Mouse (Mus musculus) E14TG2a.4 (cell line): Measurements from ENCODE around the gene Zfp697.

Experiments
- H3K27me3 ChIP-seq: 2 replicates; pipeline ENCODE4 v1.6.1; 2014; ENCODE audit warnings: low read length, control low read depth; ENCODE audit not compliant: insufficient read depth
- H3K36me3 ChIP-seq: 2 replicates; pipeline ENCODE4 v1.6.1; 2014; ENCODE audit warnings: low read length, control low read depth; ENCODE audit not compliant: insufficient read depth
- H3K4me1 ChIP-seq: replicated peaks from 2 replicates; pipeline ENCODE4 v1.6.1; 2014; ENCODE audit warnings: low read depth, low read length, control low read depth
- H3K4me3 ChIP-seq: replicated peaks from 2 replicates; pipeline ENCODE4 v1.5.1; 2014; ENCODE audit warnings: mild to moderate bottlenecking, low read length
- H3K9me3 ChIP-seq: 2 replicates; pipeline ENCODE4 v1.6.1; 2014; ENCODE audit warnings: low read length, control low read depth
- CTCF ChIP-seq: conservative IDR thresholded peaks from 2 replicates; pipeline ENCODE4 v1.5.1; 2014; ENCODE audit warnings: low read length
- NANOG ChIP-seq: IDR thresholded peaks from 2 replicates; pipeline ENCODE4 v1.6.1; 2014; ENCODE audit warnings: borderline replicate concordance, low read length, mixed read lengths
- POU5F1 ChIP-seq: IDR thresholded peaks from 2 replicates; pipeline ENCODE4 v1.6.1; 2014; ENCODE audit warnings: low read length, borderline replicate concordance

Zfp697 gene

GRCm38 (mm10) chr3:98382246-98382939 lies at the start of gene Zfp697:
Zfp697 (plus strand) TSS chr3:98382461.
- H3K9me3 ChIP-seq = no peaks in the 10 kb centered on the region
- peak within 1 kb of the TSS; percentile 87 for H3K4me3 ChIP-seq
- no peaks in the 10 kb centered on the region for H3K36me3 ChIP-seq
- peaks cover 9% of the 10 kb centered on the region for H3K4me1 ChIP-seq
- TF ChIP-seq NANOG (no peak), POU5F1 (no peak), CTCF (no peak)
- peaks cover 53% of the 10 kb centered on the region for H3K27me3 ChIP-seq

GRCm38 (mm10) chr3:98334010-98334409 lies 48.3 kb upstream of the Zfp697 start:
- Histone ChIP-seq H3K4me1 (peaks cover 13% of the 10 kb centered on the region), H3K4me3 (no peak overlapping the region), H3K36me3 (peaks cover 83% of the 10 kb centered on the region), H3K9me3 (peaks cover 21% of the 10 kb centered on the region), H3K27me3 (peaks cover 11% of the 10 kb centered on the region)
- TF ChIP-seq NANOG = no peak
- no peak for TF ChIP-seq POU5F1
- TF ChIP-seq CTCF = no peak

GRCm38 (mm10) chr3:98335331-98335730 lies 46.9 kb upstream of the Zfp697 start:
- H3K4me3 ChIP-seq = no peak overlapping the region
- peaks cover 15% of the 10 kb centered on the region for H3K27me3 ChIP-seq
- H3K9me3 ChIP-seq = peaks cover 21% of the 10 kb centered on the region
- no peak for TF ChIP-seq CTCF
- no peak for TF ChIP-seq POU5F1
- TF ChIP-seq NANOG = no peak
- peaks cover 17% of the 10 kb centered on the region for H3K4me1 ChIP-seq
- H3K36me3 ChIP-seq = peaks cover 70% of the 10 kb centered on the region

- Histone ChIP-seq H3K36me3 (peaks cover 65% of the 10 kb centered on the region), H3K9me3 (peaks cover 21% of the 10 kb centered on the region), H3K4me1 (peaks cover 18% of the 10 kb centered on the region), H3K4me3 (no peak overlapping the region), H3K27me3 (peaks cover 15% of the 10 kb centered on the region)
- TF ChIP-seq NANOG (no peak), CTCF (no peak), POU5F1 (no peak)
Measured at GRCm38 (mm10) chr3:98335886-98336285, 46.4 kb upstream of the Zfp697 start.

GRCm38 (mm10) chr3:98336661-98337654 lies 45.3 kb upstream of the Zfp697 start:
- H3K9me3 ChIP-seq = peaks cover 21% of the 10 kb centered on the region
- peaks cover 55% of the 10 kb centered on the region for H3K36me3 ChIP-seq
- TF ChIP-seq CTCF = no peak
- TF ChIP-seq NANOG = no peak
- TF ChIP-seq POU5F1 = no peak
- peaks cover 18% of the 10 kb centered on the region for H3K4me1 ChIP-seq
- no peak overlapping the region for H3K4me3 ChIP-seq
- peaks cover 15% of the 10 kb centered on the region for H3K27me3 ChIP-seq

GRCm38 (mm10) chr3:98338584-98339041 lies 43.6 kb upstream of the Zfp697 start:
- Histone ChIP-seq H3K36me3 (peaks cover 39% of the 10 kb centered on the region), H3K4me3 (peak overlapping the region; percentile 83), H3K27me3 (peaks cover 15% of the 10 kb centered on the region), H3K9me3 (peaks cover 21% of the 10 kb centered on the region), H3K4me1 (peaks cover 18% of the 10 kb centered on the region)
- no peak for TF ChIP-seq POU5F1
- no peak for TF ChIP-seq CTCF
- no peak for TF ChIP-seq NANOG

GRCm38 (mm10) chr3:98339097-98339705 lies 43.1 kb upstream of the Zfp697 start:
- Histone ChIP-seq H3K4me3 (peak overlapping the region; percentile 83), H3K4me1 (peaks cover 18% of the 10 kb centered on the region)
- TF ChIP-seq POU5F1 (no peak), NANOG (no peak), CTCF (no peak)

GRCm38 (mm10) chr3:98339706-98340109 lies 42.6 kb upstream of the Zfp697 start, which contains the start of gene Phgdh:
Phgdh (minus strand) TSS chr3:98339990.
- Histone ChIP-seq H3K36me3 (peaks cover 29% of the 10 kb centered on the region), H3K4me3 (peak within 1 kb of the TSS; percentile 83), H3K27me3 (peaks cover 15% of the 10 kb centered on the region), H3K9me3 (peaks cover 21% of the 10 kb centered on the region), H3K4me1 (peaks cover 18% of the 10 kb centered on the region)

More at GRCm38 (mm10) chr3:98339097-98339705, 43.1 kb upstream of the Zfp697 start:
- peaks cover 34% of the 10 kb centered on the region for H3K36me3 ChIP-seq
- H3K27me3 ChIP-seq = peaks cover 15% of the 10 kb centered on the region
- peaks cover 21% of the 10 kb centered on the region for H3K9me3 ChIP-seq
